Mouse (Mus musculus): ENCODE data around the gene Ldhd.
"Not testable (repeated sequence)": the region's sequence is repeated elsewhere in the genome, so short reads cannot be mapped to it uniquely, and the experiment has no call there.

The Ldhd gene

DNA sequence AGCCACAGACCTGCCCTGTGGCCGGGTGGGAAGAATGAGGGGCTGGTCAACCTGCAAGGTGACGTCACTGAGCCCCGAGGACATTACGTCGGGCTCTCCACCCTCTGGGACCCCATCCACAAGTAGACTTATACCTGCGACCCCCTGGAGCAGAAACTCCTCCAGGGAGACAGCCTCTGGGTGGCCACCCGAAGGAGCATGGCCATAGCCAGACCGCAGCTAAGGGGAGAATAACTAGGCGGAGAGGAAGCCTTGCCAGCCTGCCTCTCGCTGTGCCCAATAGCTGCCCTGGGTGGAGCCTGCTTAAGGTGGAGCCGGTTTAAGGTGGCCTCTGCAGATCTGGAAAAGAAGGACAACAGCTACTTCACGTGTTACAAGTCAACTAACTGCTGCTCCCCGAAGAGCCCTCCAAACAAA is at the start of gene Ldhd:
TSS of gene Ldhd (minus strand) at position 270 of the 417 bp plus-strand sequence.
- no peak for DNase-seq (ENCODE audit: low spot score in 2 of 2)

DNA sequence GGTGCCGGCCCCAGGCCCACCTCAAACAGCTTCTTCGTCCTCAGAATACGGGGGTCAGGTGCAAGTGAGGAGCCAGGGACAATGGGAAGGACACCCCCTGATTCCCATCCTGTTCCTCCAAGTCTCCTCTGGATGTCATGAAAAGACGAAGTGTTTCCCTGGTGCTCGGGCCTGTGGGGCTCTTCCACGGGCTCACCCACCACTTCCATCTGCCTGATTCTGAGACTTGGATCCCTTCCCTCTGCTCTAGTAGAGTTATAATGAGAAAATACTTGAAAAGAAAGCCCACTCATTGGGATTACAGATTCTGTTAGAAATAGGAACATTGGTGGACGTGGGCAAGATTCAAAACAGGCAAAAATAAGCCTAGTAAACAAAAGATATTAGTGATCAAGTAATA is 48.7 kb upstream of the Ldhd start:
- DNase-seq (ENCODE audit: low spot score in 2 of 2): no peak

DNA sequence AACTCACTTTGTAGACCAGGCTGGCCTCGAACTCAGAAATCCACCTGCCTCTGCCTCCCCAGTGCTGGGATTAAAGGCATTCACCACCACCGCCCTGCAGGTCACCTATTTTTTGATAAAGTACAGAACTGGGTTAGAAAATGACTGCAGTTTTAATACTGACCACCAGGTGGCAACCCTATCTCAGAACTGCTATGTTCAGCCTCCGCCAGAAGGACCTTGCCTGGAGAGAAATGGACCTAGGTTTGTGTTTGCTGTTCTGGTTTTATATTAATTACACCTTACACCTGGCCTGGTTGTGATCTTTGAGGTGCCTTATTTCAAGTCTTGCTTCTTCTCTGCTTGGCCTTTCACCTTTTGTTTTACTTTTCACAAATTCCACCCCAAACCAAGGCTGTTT is 47.9 kb upstream of the Ldhd start:
- DNase-seq (ENCODE audit: low spot score in 2 of 2): no peak

DNA sequence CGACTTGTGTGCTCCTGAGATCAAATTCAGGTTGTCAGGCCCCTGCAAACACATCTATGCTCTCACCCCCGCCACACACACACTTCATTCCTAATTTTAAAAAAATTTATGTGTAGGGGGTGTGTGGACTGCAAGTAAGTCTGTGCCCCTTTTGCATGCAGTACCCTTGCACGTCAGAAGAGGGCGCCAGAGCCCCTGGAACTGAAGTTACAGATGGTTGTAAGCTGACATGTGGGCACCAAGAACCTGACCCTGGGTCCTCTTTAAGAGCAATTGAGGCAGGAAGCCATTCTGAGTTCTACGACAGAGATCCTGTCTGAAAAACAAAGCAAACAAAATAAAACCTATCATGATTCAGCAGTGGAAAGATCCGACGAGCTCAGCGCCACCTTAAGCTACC is 46.1 kb upstream of the Ldhd start:
- DNase-seq (ENCODE audit: low spot score in 2 of 2): no peak

DNA sequence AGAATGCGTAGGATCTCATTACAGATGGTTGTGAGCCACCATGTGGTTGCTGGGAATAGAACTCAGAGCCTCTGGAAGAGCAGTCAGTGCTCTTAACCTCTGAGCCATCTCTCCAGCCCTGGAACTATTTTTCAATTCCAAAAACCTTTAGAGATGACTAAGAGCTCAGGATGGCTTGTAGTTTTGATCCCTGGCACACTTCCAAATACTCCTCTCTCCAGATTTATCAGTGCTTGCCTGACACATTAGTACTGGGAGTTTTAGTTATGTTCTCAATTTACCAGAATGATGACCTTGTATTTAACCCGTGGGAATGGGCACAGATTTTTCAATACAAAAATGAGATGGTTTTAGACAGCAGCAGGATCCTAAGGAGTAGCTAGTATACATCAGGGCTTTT is 36.6 kb upstream of the Ldhd start:
- DNase-seq (ENCODE audit: low spot score in 2 of 2): no peak

DNA sequence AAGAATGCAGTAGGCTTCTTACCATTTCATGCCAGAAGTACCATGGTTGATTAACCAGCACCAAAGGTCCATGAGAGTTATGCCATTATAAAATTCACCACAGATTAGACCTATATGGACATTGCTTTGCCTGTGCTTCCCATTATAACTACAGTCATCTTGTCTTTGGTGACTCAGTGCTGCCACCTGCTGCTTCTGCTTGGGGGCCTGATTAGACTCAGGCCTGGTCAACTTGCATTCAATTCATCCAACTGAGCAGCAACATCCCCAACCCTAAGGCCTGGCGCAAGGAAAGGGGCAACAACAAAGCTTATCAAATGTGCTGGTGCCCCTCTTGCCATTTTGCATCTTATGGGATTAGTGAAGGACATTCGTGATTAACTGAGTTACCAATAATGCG is 32.3 kb upstream of the Ldhd start:
- peak; percentile 48 to 83 for DNase-seq (ENCODE audit: low spot score in 2 of 2)

DNA sequence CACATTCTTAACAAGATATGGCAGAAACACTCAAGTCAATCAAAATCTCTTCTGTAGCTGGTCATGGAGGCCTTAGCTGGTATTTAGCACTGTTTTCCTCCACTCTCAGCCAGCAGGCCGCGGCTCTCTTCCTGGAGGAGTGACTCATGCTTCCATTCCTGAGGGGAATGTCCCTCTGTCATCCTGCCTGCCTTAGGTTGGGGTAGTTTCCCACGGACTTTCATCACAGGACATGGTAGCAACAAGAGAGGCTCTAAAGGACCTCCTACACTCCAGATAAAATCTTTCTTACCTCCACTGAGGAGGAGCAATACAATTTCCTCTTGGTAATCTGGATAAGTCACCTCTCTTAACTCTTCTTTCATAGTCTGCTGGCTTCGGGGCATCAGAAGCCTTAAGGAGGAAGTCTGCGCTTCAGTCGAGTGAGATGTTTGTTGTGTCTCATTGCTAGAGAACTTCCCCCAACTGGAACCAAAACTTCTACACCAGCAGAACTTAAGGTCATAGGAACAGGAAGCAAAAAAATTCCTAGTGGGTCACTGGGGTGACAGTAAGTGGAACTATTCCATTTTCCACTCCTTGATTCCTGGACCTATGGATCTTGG is 28.7 kb upstream of the Ldhd start:
- no peak for DNase-seq (ENCODE audit: low spot score in 2 of 2)

DNA sequence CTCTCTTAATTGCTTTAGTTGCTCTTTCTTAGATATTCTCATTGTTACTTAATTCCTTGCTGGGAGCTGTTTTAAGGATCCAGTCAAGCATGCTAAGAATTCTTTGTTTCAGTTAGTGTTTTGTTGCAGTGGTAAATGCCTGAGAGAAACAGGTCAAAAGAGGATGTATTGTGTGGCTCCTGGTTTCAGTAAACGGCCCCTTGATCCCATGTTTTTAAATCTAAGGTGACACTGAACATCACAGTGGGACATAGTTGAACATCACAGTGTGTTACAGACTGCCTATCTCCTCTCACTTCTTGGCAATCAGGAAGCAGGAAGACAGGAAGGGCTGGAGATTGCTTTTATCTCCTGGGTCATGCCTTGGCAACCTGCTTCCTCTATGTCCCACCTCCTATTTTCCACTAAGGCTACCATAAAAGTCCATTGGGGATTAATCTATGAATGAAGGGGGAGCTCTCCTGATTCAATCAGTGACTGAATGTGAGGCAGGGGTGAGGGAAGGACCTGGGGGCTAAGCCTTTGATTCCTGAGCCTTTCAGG is 27.2 kb upstream of the Ldhd start:
- DNase-seq (ENCODE audit: low spot score in 2 of 2): no peak

DNA sequence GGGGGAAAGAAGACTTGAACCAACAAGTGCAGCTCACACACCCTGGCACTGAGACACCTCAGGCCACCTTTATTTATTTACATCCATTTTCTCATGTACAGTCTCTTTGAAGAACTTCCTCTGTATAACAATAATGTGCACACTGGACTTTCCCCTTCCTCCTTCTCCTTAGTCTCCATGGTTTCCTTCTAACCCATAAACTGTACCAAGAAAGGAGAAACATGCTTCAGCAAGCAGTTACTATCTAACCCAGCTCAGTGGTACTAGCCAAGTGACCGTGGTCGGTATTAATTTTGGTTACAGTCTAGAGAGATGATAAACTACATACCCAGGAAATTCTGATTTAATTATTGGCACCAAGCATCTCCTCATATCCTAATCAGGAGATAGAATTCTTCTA is 23.4 kb upstream of the Ldhd start:
- no peak for DNase-seq (ENCODE audit: low spot score in 2 of 2)

DNA sequence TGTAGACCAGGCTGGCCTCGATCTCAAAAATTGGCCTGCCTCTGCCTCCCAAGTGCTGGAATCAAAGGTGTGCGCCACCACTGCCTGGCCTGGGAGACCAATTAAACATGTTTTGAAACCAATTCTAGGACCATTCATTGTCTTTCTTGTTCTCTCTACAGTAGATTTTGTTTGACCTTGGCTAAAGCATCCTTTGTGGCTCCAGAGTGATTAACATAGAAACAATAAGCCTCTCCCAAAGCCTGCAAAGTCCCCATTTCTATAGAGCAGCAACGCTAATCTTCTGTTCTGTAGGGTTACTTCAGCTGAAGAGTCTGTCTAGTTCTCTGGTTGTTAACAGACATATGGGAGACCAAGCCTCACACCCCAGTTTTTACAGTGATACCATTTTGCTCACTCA is 20.5 kb upstream of the Ldhd start:
- no peak for DNase-seq (ENCODE audit: low spot score in 2 of 2)

DNA sequence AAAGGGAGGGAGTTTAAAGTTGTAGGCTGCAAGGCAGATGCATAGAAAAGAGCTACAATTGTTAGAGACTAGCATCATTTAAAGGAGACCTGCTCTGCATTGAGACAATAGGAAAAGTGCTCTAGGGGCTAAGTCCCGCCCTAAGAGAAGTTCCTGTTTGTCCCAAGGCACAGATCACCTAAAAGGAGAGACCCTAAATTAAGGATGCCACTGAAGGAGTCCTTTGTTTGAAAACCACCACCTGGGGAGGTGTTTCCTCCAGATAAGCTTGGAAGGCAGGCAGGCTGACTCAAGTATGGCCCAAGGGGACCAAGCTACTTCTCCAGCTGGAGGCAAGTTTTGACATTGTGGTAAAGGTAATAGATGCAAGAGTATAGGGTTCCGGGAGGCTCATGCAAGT is 18.7 kb upstream of the Ldhd start:
- no peak for DNase-seq (ENCODE audit: low spot score in 2 of 2)

DNA sequence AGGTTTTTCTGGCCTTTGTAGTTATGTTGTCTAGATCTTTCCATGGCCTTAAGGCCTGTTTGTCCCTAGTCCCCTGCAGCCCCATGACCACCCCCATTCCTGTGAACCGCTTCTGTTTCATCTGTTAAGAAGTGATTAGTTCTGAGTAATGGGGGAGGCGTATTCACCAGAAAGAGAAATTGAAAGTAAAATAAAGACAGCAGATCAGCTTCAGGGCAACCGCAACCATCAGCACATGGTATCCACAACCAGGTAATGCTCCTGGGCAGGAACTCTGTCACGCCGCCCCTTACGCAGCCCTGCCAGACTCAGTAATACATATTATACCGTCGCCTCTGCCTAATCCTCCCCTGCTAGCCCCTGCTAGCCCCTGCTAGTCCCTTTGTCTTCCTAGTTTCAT is 15.5 kb upstream of the Ldhd start:
- DNase-seq (ENCODE audit: low spot score in 2 of 2): no peak

DNA sequence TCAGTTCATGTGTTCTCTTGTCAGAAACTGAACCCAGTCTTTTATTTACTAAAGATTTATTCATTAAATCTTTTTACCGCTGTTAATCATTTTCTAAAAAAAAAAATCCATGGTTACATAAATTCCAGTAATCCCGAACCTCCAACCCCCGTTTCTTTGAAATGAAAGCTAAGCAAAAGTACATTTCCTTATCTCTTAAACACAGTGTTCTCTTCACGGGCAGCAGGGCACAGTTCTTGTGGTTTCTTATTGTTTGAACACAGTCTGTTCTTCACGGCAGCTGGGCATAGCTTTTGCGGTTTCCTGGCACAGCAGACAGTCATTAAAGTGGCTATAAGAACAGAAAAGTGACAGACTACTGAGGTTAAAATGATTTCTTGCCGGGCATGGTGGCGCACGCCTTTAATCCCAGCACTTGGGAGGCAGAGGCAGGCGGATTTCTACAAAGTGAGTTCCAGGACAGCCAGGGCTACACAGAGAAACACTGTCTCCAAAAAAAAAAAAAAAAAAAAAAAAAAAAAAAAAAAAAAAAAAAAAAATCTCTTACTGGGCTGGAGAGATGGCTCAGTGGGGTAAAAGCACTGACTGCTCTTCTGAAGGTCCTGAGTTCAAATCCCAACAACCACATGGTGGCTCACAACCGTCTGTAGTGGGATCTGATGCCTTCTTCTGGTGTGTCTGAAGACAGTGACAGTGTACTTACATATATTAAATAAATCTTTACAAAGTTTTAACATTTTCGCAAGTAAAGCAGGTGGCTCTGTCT is 14.3 kb upstream of the Ldhd start:
- not testable (repeated sequence) for DNase-seq (ENCODE audit: low spot score in 2 of 2)

DNA sequence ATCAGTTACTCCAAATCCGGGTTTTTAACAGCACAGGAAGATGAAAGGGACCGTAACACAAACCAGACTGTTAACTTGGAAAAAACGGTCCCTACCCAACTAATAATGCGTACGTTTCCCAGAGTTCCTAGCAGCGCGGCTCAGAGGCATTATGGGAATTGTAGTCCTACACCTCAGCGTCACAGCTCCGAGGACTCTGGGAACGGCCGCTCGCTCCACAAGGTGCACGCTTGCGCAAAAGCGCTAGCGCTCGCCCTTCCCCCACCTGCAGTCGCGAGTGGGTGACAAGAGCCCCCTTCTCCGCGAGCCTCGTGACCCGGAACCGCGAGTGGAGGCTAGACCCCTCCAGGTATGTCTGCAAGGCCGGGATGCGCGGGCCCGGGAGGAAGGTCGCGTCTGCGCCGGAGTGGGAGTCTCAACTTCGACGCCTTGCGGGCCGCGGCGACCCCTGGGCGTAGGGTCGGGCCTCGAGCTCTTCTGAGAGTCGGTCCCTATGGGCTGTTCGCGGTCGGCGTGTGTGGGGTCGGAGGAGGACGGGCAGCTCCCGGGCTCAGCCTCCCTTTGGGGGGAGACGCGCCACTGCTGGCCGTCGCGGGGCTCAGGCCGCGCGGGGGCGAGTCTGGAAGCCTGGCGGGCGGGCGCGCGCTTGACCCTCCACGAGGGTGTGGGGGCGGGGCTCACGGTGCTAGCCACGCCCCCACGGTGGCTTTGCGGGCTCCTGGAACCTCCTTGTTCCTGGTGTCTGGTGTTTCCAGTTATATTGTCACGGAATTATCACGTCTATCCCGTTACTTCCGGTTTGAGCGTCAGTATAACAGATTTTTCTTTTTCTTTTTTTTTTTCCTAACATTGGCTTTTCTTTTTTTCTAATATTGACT is 13.3 kb upstream of the Ldhd start, which contains the start of gene Zfp1:
TSS of gene Zfp1 (plus strand) at position 138 of the 878 bp plus-strand sequence.
- peak; percentile 84 to 89 for DNase-seq (ENCODE audit: low spot score in 2 of 2)

DNA sequence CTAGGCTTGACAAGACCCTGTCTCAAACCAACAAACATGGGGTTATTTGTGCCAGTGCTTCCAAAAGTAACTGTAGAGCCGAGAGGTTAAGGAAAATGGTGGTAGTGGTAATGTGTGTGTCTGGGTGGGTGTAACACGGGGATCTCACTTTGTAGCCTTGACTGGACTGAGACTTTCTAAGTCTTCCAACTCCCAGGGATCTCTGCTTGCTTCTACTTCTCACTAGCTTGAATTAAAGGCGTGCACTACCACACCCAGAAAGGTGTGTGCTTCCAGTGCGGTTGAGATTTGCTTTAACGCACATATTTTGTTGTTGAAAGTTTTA is 12.7 kb upstream of the Ldhd start:
- no peak for DNase-seq (ENCODE audit: low spot score in 2 of 2)

DNA sequence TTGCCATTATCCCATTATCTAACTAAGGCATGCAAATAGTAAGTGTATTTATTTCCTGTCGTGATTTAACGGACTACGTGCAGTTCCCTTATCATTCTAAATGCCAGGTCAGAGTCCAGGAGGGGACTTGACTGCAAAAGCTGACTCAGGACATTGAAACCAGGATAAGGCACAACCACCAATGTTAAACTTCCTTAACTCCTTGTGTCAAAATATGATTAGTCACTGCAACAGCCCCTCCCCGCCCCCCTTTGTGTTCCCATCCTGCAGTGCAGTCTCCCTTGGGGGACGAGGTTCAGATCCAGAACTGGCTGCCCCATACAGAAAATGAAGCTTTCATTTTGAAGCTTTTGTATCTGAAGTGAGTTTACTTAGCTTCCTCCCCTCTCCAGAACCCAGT is 12.3 kb upstream of the Ldhd start:
- no peak for DNase-seq (ENCODE audit: low spot score in 2 of 2)

DNA sequence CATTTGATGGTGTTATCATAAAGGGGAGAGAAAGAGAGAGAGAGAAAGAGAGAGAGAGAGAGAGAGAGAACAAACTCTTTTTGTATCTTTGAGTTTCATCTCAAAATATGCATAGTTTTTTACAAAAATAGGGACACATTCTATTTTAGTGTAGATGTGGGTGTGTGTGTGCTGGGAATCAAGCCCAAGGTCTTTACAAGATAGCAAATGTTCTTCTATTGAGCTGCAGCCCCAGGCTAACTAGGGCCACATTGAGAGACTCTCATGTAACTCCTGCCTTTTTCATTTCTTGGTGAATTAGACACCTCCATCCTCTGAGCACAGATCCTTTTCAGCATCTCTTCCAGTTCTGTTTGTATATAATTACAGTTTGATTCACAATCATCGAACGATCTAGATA is 10.9 kb upstream of the Ldhd start:
- DNase-seq (ENCODE audit: low spot score in 2 of 2): no peak

DNA sequence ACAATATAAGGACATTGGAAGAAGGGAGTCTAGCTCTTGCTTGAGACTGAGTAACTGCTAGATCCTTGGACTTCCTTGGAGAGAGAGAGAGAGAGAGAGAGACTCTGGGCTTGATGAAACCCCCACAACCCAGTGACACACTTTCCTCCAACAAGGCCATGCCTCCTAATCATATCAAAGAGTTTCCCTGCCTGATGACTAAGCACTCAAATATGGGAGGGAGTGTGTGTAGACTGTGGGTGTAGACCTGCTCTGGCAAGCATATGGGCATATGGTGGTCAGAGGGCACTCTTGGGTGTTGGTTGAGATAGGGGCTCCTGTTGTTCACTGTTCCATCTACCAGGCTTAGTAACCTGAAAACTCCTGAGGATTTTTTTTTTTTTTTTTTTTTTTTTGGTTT is 7.9 kb upstream of the Ldhd start:
- no peak for DNase-seq (ENCODE audit: low spot score in 2 of 2)

DNA sequence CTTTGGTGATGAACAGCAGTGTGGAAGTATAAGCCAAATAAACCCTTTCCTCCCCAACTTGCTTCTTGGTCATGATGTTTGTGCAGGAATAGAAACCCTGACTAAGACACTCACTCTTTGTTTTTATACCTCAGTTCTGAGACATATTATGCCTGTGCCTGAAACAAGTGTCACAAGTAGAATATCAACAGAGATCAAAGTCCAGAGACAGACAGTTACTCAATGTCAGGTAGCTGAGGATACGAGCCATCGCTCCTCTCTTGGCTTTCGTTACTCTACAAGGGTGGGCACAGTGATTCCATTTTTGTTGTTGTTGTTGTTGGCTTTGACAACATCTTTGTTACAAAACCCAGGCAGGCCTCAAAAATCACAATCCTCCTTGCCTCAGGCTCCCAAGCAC is 2.8 kb upstream of the Ldhd start:
- no peak for DNase-seq (ENCODE audit: low spot score in 2 of 2)

DNA sequence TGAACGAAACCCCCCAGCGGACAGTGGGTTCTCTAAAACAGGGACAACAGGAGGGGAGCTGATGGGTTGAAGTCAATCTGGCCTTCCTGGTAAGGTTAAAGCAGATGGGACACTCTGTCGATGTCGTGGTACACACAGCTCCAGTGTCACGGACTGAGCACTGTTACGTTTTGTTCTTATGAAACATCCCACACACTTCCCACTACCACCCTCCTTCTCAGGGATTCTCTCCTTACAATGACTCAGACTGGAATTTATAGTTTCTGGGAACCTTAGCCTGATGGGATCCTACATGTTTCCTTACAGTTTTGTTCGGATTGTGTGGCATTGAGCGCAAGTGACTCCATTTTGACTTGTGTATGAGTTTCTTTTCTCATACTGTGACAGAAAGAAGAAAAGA is 1.4 kb upstream of the Ldhd start:
- DNase-seq (ENCODE audit: low spot score in 2 of 2): no peak

DNA sequence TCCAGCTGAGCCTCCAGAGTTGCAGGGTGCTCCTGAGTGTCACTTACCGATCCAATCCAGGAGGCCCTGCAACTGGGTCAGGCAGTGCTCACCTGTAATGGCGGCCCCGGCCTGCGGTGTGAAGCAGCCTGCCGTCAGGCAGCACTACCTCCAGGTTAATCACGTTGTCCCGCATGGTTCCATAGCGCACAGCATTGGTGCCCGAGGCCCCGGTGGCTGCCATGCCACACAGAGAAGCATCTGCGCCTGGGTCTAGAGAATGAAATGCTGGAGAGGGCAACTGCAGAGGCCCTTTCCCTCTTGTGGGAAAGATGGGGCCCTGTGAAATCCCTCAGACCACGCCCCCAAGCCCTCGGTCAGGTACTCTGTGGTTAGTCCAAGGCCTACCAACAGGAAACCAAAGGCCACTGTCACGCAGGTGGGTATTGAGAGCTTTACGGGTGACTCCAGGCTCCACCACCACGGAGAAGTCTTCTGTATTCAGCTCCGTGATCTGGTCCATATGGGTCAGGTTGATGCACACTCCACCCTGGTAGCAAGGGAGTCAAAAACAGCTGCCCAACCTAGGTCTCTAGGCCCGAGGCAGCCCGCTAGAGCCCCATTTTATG is 1.2 kb downstream of the Ldhd start:
- no peak for DNase-seq (ENCODE audit: low spot score in 2 of 2)

DNA sequence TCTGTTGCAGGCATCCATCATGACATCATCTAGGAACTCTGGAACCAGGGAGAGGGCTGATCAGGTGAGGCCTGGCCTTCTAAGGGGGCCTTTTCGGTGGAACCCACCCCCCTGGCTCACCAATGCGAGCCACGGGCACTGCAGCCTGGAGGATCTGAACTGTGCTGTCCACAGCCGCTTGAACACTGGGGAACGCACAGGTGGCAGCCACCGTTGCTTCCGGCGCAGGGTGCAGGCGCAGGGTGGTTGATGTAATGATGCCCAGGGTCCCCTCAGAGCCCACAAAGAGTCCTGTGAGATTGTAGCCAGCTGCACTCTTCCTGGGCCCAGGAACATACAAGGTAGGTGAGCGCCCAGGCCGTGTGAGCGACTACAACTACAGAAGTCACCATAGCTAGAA is 1.8 kb downstream of the Ldhd start:
- DNase-seq (ENCODE audit: low spot score in 2 of 2): no peak

All from urinary bladder, postnatal 4 days (tissue).